10 mouse cellular contexts compared by ENCODE assay signal in genomic region chr10:59636751-59637533, GRCm38 (mm10). TPM values are rescaled to one million over a fixed set of nuclear protein-coding genes. Genes with fewer than 3 reads are reported as not detected.
DNase-seq lines count a peak whose midpoint lies in the region; ATAC-seq and TF ChIP-seq lines count a peak whose summit lies in the region.
"Had no signal": no experiment of that assay in that cellular context is flagged by ENCODE, and none has a peak within 500 bp of the region (broad histone marks: within the 10 kb centered on the region; RNA-seq: fewer than 3 reads in every experiment).

No protein-coding gene starts in this region.

- no peaks in the 10 kb centered on the region for H3K27me3 ChIP-seq in lung, embryonic 14.5 days (ENCODE audit: insufficient read depth, low read length)
- no peaks in the 10 kb centered on the region for H3K27me3 ChIP-seq in neural tube, embryonic 15.5 days (replicated peaks)
- H3K27me3 ChIP-seq: neural tube, embryonic 12.5 days had no signal

- H3K9ac ChIP-seq in lung, embryonic 14.5 days = no peak overlapping the region
- no peak overlapping the region for H3K9ac ChIP-seq in neural tube, embryonic 15.5 days (replicated peaks)
- H3K9ac ChIP-seq: hindbrain, embryonic 13.5 days; neural tube, embryonic 12.5 days had no signal

- no peaks in the 10 kb centered on the region for H3K4me1 ChIP-seq in lung, embryonic 14.5 days (ENCODE audit: insufficient read depth)
- peaks cover 2% of the 10 kb centered on the region for H3K4me1 ChIP-seq in bone marrow macrophage, adult 2 months (ENCODE audit: control insufficient read depth, insufficient read depth, low read length)
- no peaks in the 10 kb centered on the region for H3K4me1 ChIP-seq in neural tube, embryonic 15.5 days
- H3K4me1 ChIP-seq: hindbrain, embryonic 13.5 days; neural tube, embryonic 12.5 days had no signal

- TF ChIP-seq CTCF in lung, embryonic 14.5 days (IDR thresholded peaks at IDR 0.05; ENCODE audit: low read depth) = no peak
- no peak for TF ChIP-seq CTCF in bone marrow macrophage, adult 2 months (IDR thresholded peaks at IDR 0.05; ENCODE audit: low read depth, low read length)

- peak overlapping the region; percentile 23; the same call in 1 of the 2 replicates for H3K4me2 ChIP-seq in lung, embryonic 14.5 days
- no peak overlapping the region for H3K4me2 ChIP-seq in neural tube, embryonic 15.5 days
- H3K4me2 ChIP-seq: hindbrain, embryonic 13.5 days; neural tube, embryonic 12.5 days had no signal

- H3K9me3 ChIP-seq in lung, embryonic 14.5 days (ENCODE audit: low read depth, low read length) = no peaks in the 10 kb centered on the region
- no peaks in the 10 kb centered on the region for H3K9me3 ChIP-seq in neural tube, embryonic 15.5 days (replicated peaks)
- H3K9me3 ChIP-seq: hindbrain, embryonic 13.5 days; neural tube, embryonic 12.5 days had no signal

- H3K36me3 ChIP-seq in lung, embryonic 14.5 days (ENCODE audit: insufficient read depth) = no peaks in the 10 kb centered on the region
- H3K36me3 ChIP-seq in neural tube, embryonic 15.5 days = no peaks in the 10 kb centered on the region
- H3K36me3 ChIP-seq: hindbrain, embryonic 13.5 days; neural tube, embryonic 12.5 days had no signal

- TF ChIP-seq POLR2A in bone marrow macrophage, adult 2 months (IDR thresholded peaks at IDR 0.05; ENCODE audit: borderline replicate concordance, low read depth, low read length) = no peak

- WGBS in lung, embryonic 14.5 days = 58% methylated on average over 16 of the region's 16 CpGs
- WGBS in neural tube, embryonic 15.5 days = 89% methylated on average over 16 of the region's 16 CpGs

- H3K4me3 ChIP-seq in lung, embryonic 14.5 days (ENCODE audit: low read depth, low read length) = no peak overlapping the region
- H3K4me3 ChIP-seq in bone marrow macrophage, adult 2 months (ENCODE audit: insufficient read depth, low read length) = peak overlapping the region; percentile 73
- H3K4me3 ChIP-seq in neural tube, embryonic 15.5 days (replicated peaks) = no peak overlapping the region
- H3K4me3 ChIP-seq: hindbrain, embryonic 13.5 days; neural tube, embryonic 12.5 days had no signal

- DNase-seq in lung, embryonic 14.5 days = peak; percentile 21
- no peak for DNase-seq in lung, postnatal 14 days
- no peak for DNase-seq in adrenal gland, adult (ENCODE audit: inconsistent age in 2 of 2, low spot score in 1 of 2)
- DNase-seq in urinary bladder, postnatal 25 days (ENCODE audit: low spot score) = no peak

- peak; percentile 38; the same call in 1 of the 2 replicates for ATAC-seq in lung, embryonic 14.5 days (ENCODE audit: insufficient read depth)
- ATAC-seq in hematopoietic stem cell, adult 5-6 weeks (replicated peaks in 1 of 2; ENCODE audit: insufficient read depth in 1 of 2, low FRiP score in 2 of 2, low TSS enrichment in 1 of 2, low read depth in 1 of 2, poor library complexity in 2 of 2, severe bottlenecking in 2 of 2) = peak; percentile 46 to 64; a peak in 2 of 4 replicates
- peak; percentile 60; the same call in 1 of the 2 replicates for ATAC-seq in neutrophil, adult 5-6 weeks (ENCODE audit: extremely low read depth, insufficient number of reproducible peaks, low FRiP score, poor library complexity, severe bottlenecking)
- no peak for ATAC-seq in neural tube, embryonic 15.5 days (ENCODE audit: low FRiP score)

- no peak overlapping the region for H3K27ac ChIP-seq in lung, embryonic 14.5 days (ENCODE audit: low read depth)
- H3K27ac ChIP-seq in bone marrow macrophage, adult 2 months (ENCODE audit: insufficient read depth, low read depth, low read length) = 0 out of 2 replicates have a peak overlapping the region, but pooled peaks have one; percentile 13
- H3K27ac ChIP-seq in neural tube, embryonic 15.5 days (replicated peaks) = no peak overlapping the region
- H3K27ac ChIP-seq: hindbrain, embryonic 13.5 days; neural tube, embryonic 12.5 days had no signal

RNA-seq across cellular contexts. Expression of gene Mcu, which starts 20.4 kb away (rescaled TPM):
- 31.7 and 32.4 TPM in 2 replicates for polyA plus RNA-seq in lung, embryonic 14.5 days (2014; fragmentation: Nextera tagmentation; extraction: Ambion mirVana)
- polyA plus RNA-seq in bone marrow macrophage, adult 2 months (2012; ENCODE audit: insufficient read depth, insufficient read length, missing spikeins) = 12.0 and 14.4 TPM in 2 replicates
- total RNA-seq in hematopoietic stem cell, adult 5-6 weeks (2017) = 23.1 and 26.9 TPM in 2 replicates
- 15.8 and 17.7 TPM in 2 replicates for total RNA-seq in neutrophil, adult 5-6 weeks (2017)
- polyA plus RNA-seq in neural tube, embryonic 15.5 days (2015; fragmentation: Nextera tagmentation; extraction: Ambion mirVana) = 49.2 and 51.7 TPM in 2 replicates

RNA-seq across cellular contexts. Expression of gene Gm10322, which starts 21.1 kb away (rescaled TPM):
- polyA plus RNA-seq in lung, embryonic 14.5 days (2014; fragmentation: Nextera tagmentation; extraction: Ambion mirVana) = not detected in 2 replicates
- not detected in 2 replicates for polyA plus RNA-seq in bone marrow macrophage, adult 2 months (2012; ENCODE audit: insufficient read depth, insufficient read length, missing spikeins)
- not detected in 2 replicates for total RNA-seq in hematopoietic stem cell, adult 5-6 weeks (2017)
- total RNA-seq in neutrophil, adult 5-6 weeks (2017) = not detected in 2 replicates
- polyA plus RNA-seq in neural tube, embryonic 15.5 days (2015; fragmentation: Nextera tagmentation; extraction: Ambion mirVana) = not detected in 2 replicates
- polyA plus RNA-seq: neural tube, embryonic 12.5 days had no signal
